Mouse (Mus musculus): ENCODE data around the gene Tpst2.

DNA sequence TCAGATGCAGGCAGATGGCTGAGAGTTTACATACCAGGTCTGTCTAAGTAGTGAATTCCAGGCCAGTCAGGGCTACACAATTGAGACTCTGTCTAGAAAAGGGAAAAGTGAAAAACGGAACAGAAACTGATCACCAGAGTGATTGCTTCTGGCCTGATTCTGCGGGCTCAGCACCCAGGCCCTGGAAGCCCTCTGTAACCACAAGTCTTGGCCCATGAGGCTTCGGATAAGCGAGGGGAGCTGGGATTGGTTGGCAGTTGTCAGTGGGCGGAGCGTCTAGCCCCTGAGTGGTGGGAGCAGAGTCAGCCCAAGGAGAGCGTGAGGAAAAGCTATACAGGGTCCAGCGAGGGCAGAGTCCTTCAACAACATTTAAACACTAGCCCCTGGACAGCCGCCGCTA is 11.0 kb upstream of the Tpst2 start:
- TF ChIP-seq CTCF (IDR thresholded peaks at IDR 0.05; ENCODE audit: low read depth) (no peak), EP300 (IDR thresholded peaks at IDR 0.05; ENCODE audit: low read depth) (no peak)
